Mouse (Mus musculus): ENCODE results near the gene Lta.

- TF ChIP-seq CTCF (IDR thresholded peaks at IDR 0.05; ENCODE audit: insufficient read depth, low read length) (no peak), POLR2A (IDR thresholded peaks at IDR 0.05; ENCODE audit: borderline replicate concordance, extremely low read depth, low read depth, low read length) (no peak)
Measured at GRCm38 (mm10) chr17:35158850-35159593, 46.1 kb downstream of the Lta start.

Data from lung, adult 2 months (tissue).